Mouse (Mus musculus) intestine, embryonic 15.5 days (tissue): Measurements from ENCODE around the gene Alyref. TPM values are rescaled to one million over a fixed set of nuclear protein-coding genes. Genes with fewer than 3 reads are reported as not detected.
A peak's percentile ranks its signal among the peaks of the same experiment; 100 is the strongest.
"Not testable (repeated sequence)": the region's sequence is repeated elsewhere in the genome, so short reads cannot be mapped to it uniquely, and the experiment has no call there.

Experiments
- ATAC-seq: fragments of 200-750 bp; cut with Nextera tagmentation; 2 replicates; pipeline ENCODE4 v1.8.0; 2017; ENCODE audit warnings: moderate TSS enrichment, moderate library complexity
- H3K27ac ChIP-seq: fragments of 300-500 bp; sonication (generic); 2 replicates; pipeline ENCODE4 v1.5.1; 2015; ENCODE audit warnings: mild to moderate bottlenecking, inconsistent platforms
- H3K27me3 ChIP-seq: fragments of 300-500 bp; sonication (generic); replicated peaks from 2 replicates; pipeline ENCODE4 v1.6.1; 2015; ENCODE audit warnings: inconsistent platforms
- H3K36me3 ChIP-seq: fragments of 300-500 bp; sonication (generic); 2 replicates; pipeline ENCODE4 v1.6.1; 2015; ENCODE audit warnings: inconsistent platforms
- H3K4me1 ChIP-seq: fragments of 300-500 bp; sonication (generic); replicated peaks from 2 replicates; pipeline ENCODE4 v1.6.1; 2015; ENCODE audit warnings: inconsistent platforms
- H3K4me2 ChIP-seq: fragments of 300-500 bp; sonication (generic); replicated peaks from 2 replicates; pipeline ENCODE4 v1.6.1; 2015; ENCODE audit warnings: mild to moderate bottlenecking, inconsistent platforms
- H3K4me3 ChIP-seq: fragments of 300-500 bp; sonication (generic); replicated peaks from 2 replicates; pipeline ENCODE4 v1.5.1; 2015; ENCODE audit warnings: inconsistent platforms
- H3K9ac ChIP-seq: fragments of 300-500 bp; sonication (generic); 2 replicates; pipeline ENCODE4 v1.6.1; 2015; ENCODE audit warnings: inconsistent platforms
- H3K9me3 ChIP-seq: fragments of 300-500 bp; sonication (generic); 2 replicates; pipeline ENCODE4 v1.6.1; 2016; ENCODE audit warnings: inconsistent platforms
- WGBS: fragments of 180-500 bp; shearing (Covaris S2); methylation state at CpG from one replicate; pipeline ENCODE4 v1.1.7; 2015; 5-methylcytosine and 5-hydroxymethylcytosine counted together
- polyA plus RNA-seq: library from polyadenylated mRNA; unstranded; fragments of >200 nt; fragmentation: Nextera tagmentation; extraction: Ambion mirVana; gene quantifications from 2 replicates; pipeline ENCODE4 v1.2.1, GENCODE M21; 2015

Alyref gene
- polyA plus RNA-seq, 1 experiment from 2014 or later: 459 TPM

DNA sequence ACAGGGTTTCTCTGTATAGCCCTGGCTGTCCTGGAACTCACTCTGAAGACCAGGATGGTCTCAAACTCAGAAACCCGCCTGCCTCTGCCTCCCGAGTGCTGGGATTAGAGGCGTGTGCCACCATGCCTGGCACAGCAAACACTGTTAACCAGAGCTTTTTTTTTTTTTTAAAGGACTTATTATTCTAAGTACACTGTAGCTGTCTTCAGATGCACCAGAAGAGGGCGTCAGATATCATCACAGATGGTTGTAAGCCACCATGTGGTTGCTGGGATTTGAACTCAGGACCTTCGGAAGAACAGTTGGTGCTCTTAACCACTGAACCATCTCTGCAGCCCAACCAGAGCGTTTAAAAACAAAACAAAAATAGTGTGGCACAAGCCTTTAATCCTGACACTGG is 39.3 kb downstream of the Alyref start:
- not testable (repeated sequence) for H3K27ac ChIP-seq, H3K4me1 ChIP-seq, ATAC-seq, H3K4me2 ChIP-seq, H3K4me3 ChIP-seq, H3K9ac ChIP-seq, H3K27me3 ChIP-seq, H3K9me3 ChIP-seq
- 90% methylated on average over 6 of the region's 6 CpGs for WGBS
- H3K36me3 ChIP-seq: peaks cover 39% of the 10 kb centered on the region

DNA sequence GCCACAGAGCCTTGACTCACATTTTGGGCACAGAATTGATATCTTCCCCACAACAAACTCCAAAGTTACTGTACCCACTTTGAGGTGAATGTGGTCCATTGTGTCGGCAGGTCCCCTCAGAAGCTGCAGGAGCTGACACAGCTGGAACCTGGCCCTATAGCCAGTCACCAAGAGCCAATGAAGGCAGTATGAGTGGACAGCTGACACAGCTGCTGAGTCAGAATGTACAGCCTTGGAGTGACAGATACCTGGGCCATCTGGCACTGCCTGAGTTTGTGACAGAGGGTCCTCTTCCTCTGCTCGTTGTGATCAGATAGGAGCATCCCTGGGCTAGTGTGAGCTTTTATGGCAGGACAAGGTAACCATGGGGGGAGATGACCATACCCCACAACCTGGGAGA is 42.9 kb downstream of the Alyref start:
- Histone ChIP-seq H3K9me3 (no peaks in the 10 kb centered on the region), H3K4me1 (peaks cover 3% of the 10 kb centered on the region), H3K36me3 (peaks cover 4% of the 10 kb centered on the region), H3K4me2 (no peak overlapping the region), H3K27me3 (no peaks in the 10 kb centered on the region), H3K9ac (no peak overlapping the region), H3K4me3 (no peak overlapping the region), H3K27ac (no peak overlapping the region)
- 68% methylated on average over 2 of the region's 2 CpGs for WGBS
- ATAC-seq: no peak

DNA sequence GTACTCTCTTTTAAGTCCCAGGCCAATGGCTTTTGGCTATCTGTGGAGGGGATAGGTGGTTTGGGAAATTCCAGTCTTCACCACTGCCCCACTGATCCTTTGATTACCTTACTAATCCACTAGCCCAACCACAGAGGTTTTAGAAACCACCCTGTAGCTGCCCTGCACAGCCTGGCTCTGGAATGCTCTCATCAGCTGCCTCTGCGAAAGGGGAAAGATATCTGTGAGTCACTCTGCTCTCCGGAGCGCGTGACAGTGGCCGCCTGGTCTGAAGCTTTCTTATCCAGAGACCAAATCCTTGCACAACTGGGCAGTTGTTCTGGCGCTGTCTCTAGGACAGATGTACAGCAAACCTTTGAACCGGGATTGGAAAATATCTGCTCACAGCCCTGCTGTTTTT is 43.3 kb downstream of the Alyref start:
- H3K27ac ChIP-seq: 0 out of 2 replicates have a peak overlapping the region, but pooled peaks have one; percentile 7
- 80% methylated on average over 7 of the region's 7 CpGs for WGBS
- no peaks in the 10 kb centered on the region for H3K27me3 ChIP-seq
- peaks cover 6% of the 10 kb centered on the region for H3K4me1 ChIP-seq
- H3K36me3 ChIP-seq: peaks cover under 1% of the 10 kb centered on the region; the same call in 1 of the 2 replicates
- H3K4me2 ChIP-seq: no peak overlapping the region
- H3K9ac ChIP-seq: no peak overlapping the region
- peak; percentile 39; the same call in 1 of the 2 replicates for ATAC-seq
- no peaks in the 10 kb centered on the region for H3K9me3 ChIP-seq
- H3K4me3 ChIP-seq: no peak overlapping the region

DNA sequence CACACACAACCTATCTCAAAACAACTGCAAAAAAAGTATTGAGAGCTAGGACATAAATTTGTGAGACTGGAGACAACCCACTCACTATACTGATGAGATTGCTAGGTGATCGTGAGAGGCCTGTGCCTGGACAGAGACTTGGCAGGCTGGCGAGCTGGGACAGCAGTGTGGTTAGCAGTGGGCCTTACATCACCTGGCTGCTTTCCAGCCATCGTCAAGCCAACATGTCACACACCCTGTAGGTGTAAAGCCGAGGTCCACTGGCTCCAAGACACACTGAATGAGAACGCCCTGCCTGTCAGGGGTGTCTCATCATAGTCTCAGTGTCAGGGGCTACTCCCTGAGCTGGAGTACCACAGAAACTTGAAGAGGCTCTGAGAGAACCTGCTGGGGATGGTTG is 45.4 kb downstream of the Alyref start:
- Histone ChIP-seq H3K36me3 (no peaks in the 10 kb centered on the region), H3K27me3 (no peaks in the 10 kb centered on the region), H3K4me2 (no peak overlapping the region), H3K9ac (no peak overlapping the region), H3K9me3 (no peaks in the 10 kb centered on the region), H3K4me3 (no peak overlapping the region), H3K27ac (no peak overlapping the region), H3K4me1 (peaks cover 17% of the 10 kb centered on the region)
- no peak for ATAC-seq
- WGBS: 75% methylated on average over 5 of the region's 5 CpGs

DNA sequence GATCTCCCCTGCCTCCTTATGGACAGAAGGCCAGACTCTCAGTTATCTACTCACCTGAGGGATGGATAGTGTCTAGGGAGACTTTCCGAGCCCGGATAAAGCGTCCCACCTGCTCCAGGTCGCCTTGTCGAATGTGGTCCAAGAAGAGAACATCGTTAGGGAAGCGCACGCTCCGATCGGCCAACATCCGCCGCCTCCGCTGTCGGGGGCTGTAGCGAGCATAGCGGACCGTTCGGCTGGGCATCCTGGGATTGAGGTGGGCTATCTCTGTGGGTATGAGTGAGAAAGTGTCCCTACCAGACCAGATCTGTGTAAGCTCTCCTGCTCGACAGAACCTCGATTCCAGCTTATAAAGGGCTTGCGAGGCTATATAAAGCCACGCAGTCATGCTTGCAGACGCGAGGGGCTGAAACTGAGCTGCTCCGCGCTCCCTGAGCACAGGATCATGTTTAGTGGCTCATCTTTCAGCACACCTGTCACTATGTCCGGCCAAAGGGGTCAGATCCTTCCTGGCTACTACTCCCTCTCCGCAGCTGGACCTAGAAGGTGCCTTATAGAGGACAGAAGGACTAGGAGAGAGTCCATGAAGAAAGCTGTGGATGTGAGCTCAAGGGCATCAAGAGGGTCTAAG is 47.2 kb downstream of the Alyref start, which contains the start of gene Ppp1r27:
TSS of gene Ppp1r27 (minus strand) at position 323 of the 631 bp plus-strand sequence.
- H3K27me3 ChIP-seq: no peaks in the 10 kb centered on the region
- 93% methylated on average over 28 of the region's 28 CpGs for WGBS
- no peak for ATAC-seq
- no peaks in the 10 kb centered on the region for H3K9me3 ChIP-seq
- peak within 1 kb of the TSS; percentile 90 for H3K4me3 ChIP-seq
- peak within 1 kb of the TSS; percentile 80 for H3K4me2 ChIP-seq
- H3K4me1 ChIP-seq: peaks cover 25% of the 10 kb centered on the region
- H3K27ac ChIP-seq: peak within 1 kb of the TSS; percentile 65; the same call in 1 of the 2 replicates
- H3K36me3 ChIP-seq: no peaks in the 10 kb centered on the region
- H3K9ac ChIP-seq: peak within 1 kb of the TSS; percentile 60

DNA sequence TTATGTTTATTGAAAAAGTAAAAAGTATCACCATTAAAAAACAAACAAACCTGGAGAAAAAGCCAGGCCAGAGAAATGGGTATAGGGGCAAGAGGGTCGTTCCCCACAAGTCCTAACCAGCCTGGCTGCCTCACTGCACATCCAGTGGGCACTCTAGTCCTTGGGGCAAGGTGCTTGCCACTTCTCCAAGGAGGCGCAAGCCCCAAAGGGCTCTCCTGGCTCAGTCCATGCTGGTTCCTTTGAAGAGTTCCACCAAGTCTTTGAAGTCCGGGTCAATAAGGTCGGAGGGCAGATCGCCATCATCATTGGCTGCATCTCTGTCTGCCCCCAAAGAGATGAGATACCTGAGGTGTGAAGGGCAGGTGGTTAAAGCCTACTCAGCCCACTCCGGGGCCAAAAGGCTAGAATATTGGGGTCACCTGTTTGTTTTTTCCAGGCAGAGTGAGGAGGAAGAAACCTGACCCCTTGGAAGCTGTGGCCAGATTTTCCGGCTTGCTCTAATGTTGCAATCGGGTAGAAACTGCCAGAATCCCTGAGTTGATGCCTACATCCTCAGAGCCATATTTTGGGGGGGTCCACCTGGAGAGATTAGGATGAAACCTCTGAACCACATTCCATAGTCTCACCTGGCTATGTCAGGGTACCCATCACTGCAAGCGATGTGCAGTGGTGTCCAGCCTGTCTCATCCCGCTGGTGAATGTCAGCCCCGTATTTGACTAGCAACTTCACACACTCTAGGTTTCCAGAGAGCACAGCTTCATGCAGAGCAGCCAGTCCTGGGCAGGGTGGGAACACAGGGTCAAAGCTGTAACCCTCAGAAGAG is 48.0 kb downstream of the Alyref start:
- Histone ChIP-seq H3K27ac (peak overlapping the region; percentile 65; the same call in 1 of the 2 replicates), H3K4me3 (peak overlapping the region; percentile 90), H3K4me1 (peaks cover 26% of the 10 kb centered on the region), H3K36me3 (no peaks in the 10 kb centered on the region), H3K4me2 (peak overlapping the region; percentile 80), H3K9me3 (no peaks in the 10 kb centered on the region), H3K27me3 (no peaks in the 10 kb centered on the region), H3K9ac (peak overlapping the region; percentile 60)
- no peak for ATAC-seq
- WGBS: 62% methylated on average over 11 of the region's 11 CpGs

DNA sequence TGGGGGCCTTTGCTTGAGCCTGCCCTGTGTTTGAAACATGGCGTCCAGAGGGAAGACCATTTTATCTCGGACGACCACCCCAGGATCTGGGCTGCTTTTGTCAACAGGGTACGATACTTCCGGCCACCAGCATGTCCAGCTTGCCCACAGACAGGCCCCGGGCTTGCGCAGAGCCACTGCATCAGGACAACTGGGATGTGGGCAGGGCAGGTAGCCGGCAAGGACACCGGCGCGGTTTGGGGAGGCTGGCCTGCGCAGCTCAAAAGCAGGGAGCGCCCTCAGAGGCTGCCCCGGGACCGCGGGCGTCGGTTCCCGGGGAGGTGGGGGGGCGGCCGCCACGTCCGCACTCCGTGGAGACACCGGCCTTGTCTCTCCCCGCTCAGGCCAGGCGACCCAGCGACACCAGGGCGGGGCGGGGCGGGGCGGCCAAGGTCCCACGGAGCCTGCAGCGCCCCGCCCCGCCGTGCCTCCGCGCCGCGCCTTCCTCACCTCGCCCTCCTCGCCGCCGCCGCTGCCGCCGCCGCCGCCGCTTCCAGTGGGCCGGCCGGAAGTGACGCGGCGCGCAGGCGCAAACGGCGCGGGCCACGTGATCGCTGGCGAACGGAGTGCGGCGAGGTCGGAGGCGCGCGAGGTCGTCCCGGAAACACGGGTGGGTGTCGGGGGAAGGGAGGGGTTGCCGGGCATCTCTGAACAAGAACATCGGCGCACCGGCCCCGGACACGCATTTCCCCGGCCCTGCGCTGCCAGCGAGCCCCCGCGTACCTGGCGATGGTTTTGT is 48.8 kb downstream of the Alyref start, which contains the start of gene Mcrip1:
TSS of gene Mcrip1 (minus strand) at position 560 of the 778 bp plus-strand sequence.
- Histone ChIP-seq H3K9ac (peak within 1 kb of the TSS; percentile 97), H3K27me3 (no peaks in the 10 kb centered on the region), H3K4me1 (peaks cover 26% of the 10 kb centered on the region), H3K4me3 (peak within 1 kb of the TSS; percentile 90), H3K27ac (peak within 1 kb of the TSS; percentile 95), H3K36me3 (peaks cover 6% of the 10 kb centered on the region; the same call in 1 of the 2 replicates), H3K9me3 (no peaks in the 10 kb centered on the region), H3K4me2 (peak within 1 kb of the TSS; percentile 80)
- WGBS: under 1% methylated on average over 83 of the region's 87 CpGs
- peak; percentile 90 for ATAC-seq

DNA sequence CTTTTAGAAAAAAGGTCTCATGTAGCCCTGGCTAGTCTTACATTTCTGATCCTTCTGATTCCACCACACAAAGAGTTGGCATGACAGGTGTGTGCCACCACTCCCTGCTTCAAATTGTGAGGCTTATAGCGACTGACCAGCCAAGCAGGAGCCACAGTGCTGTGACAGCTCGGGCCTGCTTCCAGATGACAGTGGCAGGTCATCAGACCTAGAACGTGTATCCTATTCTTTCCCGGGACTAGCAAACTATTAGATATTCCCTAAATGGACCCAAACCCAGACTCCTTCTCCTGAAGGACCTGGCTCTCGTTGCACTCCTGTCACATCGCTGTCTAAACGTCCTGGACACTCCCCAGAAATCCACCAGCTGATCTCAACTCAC is 49.4 kb downstream of the Alyref start:
- Histone ChIP-seq H3K9ac (peak overlapping the region; percentile 97), H3K27ac (peak overlapping the region; percentile 95), H3K27me3 (no peaks in the 10 kb centered on the region), H3K36me3 (peaks cover 11% of the 10 kb centered on the region; the same call in 1 of the 2 replicates), H3K4me3 (peak overlapping the region; percentile 90), H3K4me2 (peak overlapping the region; percentile 80), H3K9me3 (no peaks in the 10 kb centered on the region), H3K4me1 (peaks cover 26% of the 10 kb centered on the region)
- ATAC-seq: no peak
- WGBS: 16% methylated on average over 7 of the region's 7 CpGs

DNA sequence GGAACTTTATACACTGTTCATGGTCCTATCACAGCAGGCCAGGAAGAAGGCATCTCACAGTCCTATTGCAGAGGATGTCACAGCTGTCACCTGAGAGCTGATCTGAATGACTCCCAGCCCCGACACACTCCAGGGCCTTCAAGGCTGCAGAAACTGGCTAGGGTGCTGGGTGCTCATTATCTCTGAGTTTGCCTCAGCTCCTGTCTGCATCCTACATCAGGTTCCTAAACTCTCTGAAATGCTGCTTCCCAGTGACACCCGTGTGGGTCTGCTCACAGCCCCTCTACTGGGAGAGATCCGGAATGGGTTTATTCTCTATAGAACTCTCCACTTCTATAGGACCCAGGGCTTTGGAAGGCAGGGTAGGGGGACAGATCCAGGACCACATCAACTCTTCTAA is 50.0 kb downstream of the Alyref start:
- Histone ChIP-seq H3K36me3 (peaks cover 14% of the 10 kb centered on the region; the same call in 1 of the 2 replicates), H3K4me1 (peaks cover 26% of the 10 kb centered on the region), H3K4me3 (peak overlapping the region; percentile 90), H3K9me3 (no peaks in the 10 kb centered on the region), H3K4me2 (peak overlapping the region; percentile 80), H3K27me3 (no peaks in the 10 kb centered on the region), H3K9ac (peak overlapping the region; percentile 97), H3K27ac (peak overlapping the region; percentile 95; the same call in 1 of the 2 replicates)
- WGBS: 85% methylated on average over 3 of the region's 3 CpGs
- no peak for ATAC-seq

DNA sequence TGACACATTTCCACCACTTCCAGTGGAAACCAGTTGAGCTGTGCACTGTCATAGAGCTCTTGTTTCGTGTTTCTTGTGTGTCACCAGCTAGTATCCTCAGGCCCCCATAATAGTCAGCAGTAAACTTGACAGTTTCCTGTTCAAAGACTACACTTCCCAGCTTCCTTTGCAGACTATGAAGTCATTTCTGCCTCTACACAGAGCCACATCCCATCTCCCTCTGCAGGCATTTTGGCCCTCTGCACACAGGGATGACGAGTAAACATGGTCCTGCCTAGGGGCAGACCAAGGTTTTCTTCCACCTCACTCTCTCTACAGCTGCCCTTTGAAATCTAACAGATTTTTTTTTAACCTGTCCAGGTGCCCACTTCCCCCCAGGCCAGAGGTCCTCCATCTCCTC is 50.7 kb downstream of the Alyref start:
- Histone ChIP-seq H3K9me3 (no peaks in the 10 kb centered on the region), H3K9ac (no peak overlapping the region), H3K36me3 (peaks cover 21% of the 10 kb centered on the region), H3K4me2 (no peak overlapping the region), H3K4me1 (peaks cover 27% of the 10 kb centered on the region), H3K27me3 (no peaks in the 10 kb centered on the region), H3K4me3 (no peak overlapping the region), H3K27ac (0 out of 2 replicates have a peak overlapping the region, but pooled peaks have one; percentile 28)
- WGBS: 62% methylated on average over 2 of the region's 2 CpGs
- no peak for ATAC-seq

DNA sequence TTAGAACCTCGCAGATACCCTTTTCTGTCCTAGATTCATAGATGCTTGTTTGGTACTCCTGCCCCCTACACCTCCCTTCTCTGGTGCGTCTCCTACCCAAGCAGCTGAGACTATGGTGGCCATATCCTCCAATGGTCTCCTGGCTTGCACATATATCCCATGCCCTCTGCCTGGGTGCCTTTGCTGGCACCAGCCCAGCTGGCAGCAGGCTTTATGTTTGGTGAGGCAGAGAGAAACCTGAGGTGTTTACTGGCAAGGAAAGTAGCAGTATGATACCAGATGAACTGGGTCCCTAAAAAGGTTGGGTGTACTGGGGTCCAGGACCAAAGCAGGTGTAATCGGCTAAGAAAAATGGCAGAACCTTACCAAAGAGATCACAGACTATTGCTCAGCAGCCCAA is 52.2 kb downstream of the Alyref start:
- Histone ChIP-seq H3K4me3 (no peak overlapping the region), H3K4me2 (no peak overlapping the region), H3K36me3 (peaks cover 21% of the 10 kb centered on the region), H3K9ac (no peak overlapping the region), H3K9me3 (no peaks in the 10 kb centered on the region), H3K4me1 (peaks cover 32% of the 10 kb centered on the region), H3K27me3 (no peaks in the 10 kb centered on the region), H3K27ac (no peak overlapping the region)
- WGBS: 95% methylated on average over 3 of the region's 3 CpGs
- ATAC-seq: no peak

DNA sequence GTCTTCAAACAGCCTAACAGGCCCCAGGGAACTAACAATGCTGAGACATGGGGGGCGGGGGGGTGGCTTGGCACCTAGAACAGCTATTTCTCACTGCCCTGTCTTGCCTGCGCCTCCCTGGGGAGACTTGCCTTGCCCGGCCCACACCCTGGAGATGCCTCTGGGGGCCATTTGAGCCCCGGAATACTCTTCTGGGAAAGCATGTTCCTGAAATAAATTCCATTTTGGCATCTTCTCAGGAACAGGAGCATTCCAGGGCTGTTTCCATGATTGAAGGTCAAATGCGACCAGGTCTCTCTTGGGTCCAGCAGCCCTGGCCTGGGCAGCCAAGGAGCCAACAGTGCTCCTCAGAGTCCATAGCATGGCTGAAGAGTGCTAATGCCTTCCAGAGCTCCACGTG is 55.8 kb downstream of the Alyref start:
- H3K27me3 ChIP-seq: no peaks in the 10 kb centered on the region
- peaks cover 21% of the 10 kb centered on the region for H3K36me3 ChIP-seq
- ATAC-seq: no peak
- H3K9me3 ChIP-seq: no peaks in the 10 kb centered on the region
- peaks cover 34% of the 10 kb centered on the region for H3K4me1 ChIP-seq
- 85% methylated on average over 6 of the region's 6 CpGs for WGBS
- H3K4me2 ChIP-seq: no peak overlapping the region
- no peak overlapping the region for H3K27ac ChIP-seq
- H3K4me3 ChIP-seq: no peak overlapping the region
- H3K9ac ChIP-seq: no peak overlapping the region
